Mouse (Mus musculus): ENCODE measurements around the gene Vmo1. TPM values are rescaled to one million over a fixed set of nuclear protein-coding genes. Genes with fewer than 3 reads are reported as not detected.

The Vmo1 gene
- polyA plus RNA-seq, 1 experiment from 2014 or later, result 0.15 TPM

- Histone ChIP-seq H3K9me3 (ENCODE audit: control insufficient read depth, low read length) (no peaks in the 10 kb centered on the region), H3K4me3 (ENCODE audit: low read depth, low read length) (no peak overlapping the region), H3K4me1 (replicated peaks; ENCODE audit: control insufficient read depth, insufficient read depth) (no peaks in the 10 kb centered on the region), H3K27me3 (ENCODE audit: control insufficient read depth, insufficient read depth, low read length) (no peaks in the 10 kb centered on the region), H3K27ac (replicated peaks) (no peak overlapping the region), H3K36me3 (ENCODE audit: control insufficient read depth, insufficient read depth, low read length) (no peaks in the 10 kb centered on the region), H3K4me2 (replicated peaks; ENCODE audit: low read depth) (no peak overlapping the region), H3K9ac (ENCODE audit: low read length) (no peak overlapping the region)
- TF ChIP-seq CTCF (IDR thresholded peaks at IDR 0.05; ENCODE audit: low read depth) (no peak), EP300 (optimal IDR thresholded peaks at IDR 0.05) (no peak)
- ATAC-seq (ENCODE audit: low FRiP score, low TSS enrichment), result no peak
- WGBS, result 69% methylated on average over 1 of the region's 1 CpGs
- no peak for DNase-seq (ENCODE audit: low spot score)
These were observed 4.0 kb upstream of the Vmo1 start for GRCm38 (mm10) chr11:70518436-70518835.

- H3K27me3 ChIP-seq (ENCODE audit: control insufficient read depth, insufficient read depth, low read length), result no peaks in the 10 kb centered on the region
- no peak overlapping the region for H3K27ac ChIP-seq (replicated peaks)
- no peaks in the 10 kb centered on the region for H3K9me3 ChIP-seq (ENCODE audit: control insufficient read depth, low read length)
- WGBS, result 28% methylated on average over 2 of the region's 2 CpGs
- H3K4me3 ChIP-seq (ENCODE audit: low read depth, low read length), result no peak overlapping the region
- DNase-seq (ENCODE audit: low spot score), result no peak
- ATAC-seq (ENCODE audit: low FRiP score, low TSS enrichment), result no peak
- no peak for TF ChIP-seq EP300 (optimal IDR thresholded peaks at IDR 0.05)
- peak; percentile 85 for TF ChIP-seq CTCF (IDR thresholded peaks at IDR 0.05; ENCODE audit: low read depth)
- H3K9ac ChIP-seq (ENCODE audit: low read length), result no peak overlapping the region
- no peaks in the 10 kb centered on the region for H3K36me3 ChIP-seq (ENCODE audit: control insufficient read depth, insufficient read depth, low read length)
- H3K4me2 ChIP-seq (replicated peaks; ENCODE audit: low read depth), result no peak overlapping the region
- H3K4me1 ChIP-seq (replicated peaks; ENCODE audit: control insufficient read depth, insufficient read depth), result no peaks in the 10 kb centered on the region
These were observed 1.9 kb upstream of the Vmo1 start for GRCm38 (mm10) chr11:70516352-70516751.

DNA sequence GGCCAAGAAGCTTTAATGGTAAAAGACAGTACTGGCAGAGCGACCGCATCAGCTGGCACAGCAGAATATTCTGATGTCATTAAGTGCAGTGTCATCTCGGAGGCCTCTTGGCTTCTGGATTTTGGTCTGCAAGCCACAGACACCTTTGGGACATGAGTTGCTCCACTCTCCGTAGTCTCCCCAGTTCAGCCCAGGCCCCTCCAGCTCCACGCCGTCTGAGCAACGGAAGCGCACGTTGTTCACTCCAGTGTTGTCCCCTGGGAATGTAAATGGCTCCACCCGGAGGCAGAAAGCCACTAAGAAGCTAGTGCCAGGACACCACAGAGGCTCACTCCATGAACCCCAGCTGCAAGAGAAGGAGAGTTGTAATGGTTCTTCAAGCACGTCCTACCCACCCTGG is 896 bp downstream of the Vmo1 start:
- 57% methylated on average over 11 of the region's 11 CpGs for WGBS
- TF ChIP-seq CTCF (IDR thresholded peaks at IDR 0.05; ENCODE audit: low read depth) (peak; percentile 23; the same call in 1 of the 2 replicates), EP300 (optimal IDR thresholded peaks at IDR 0.05) (no peak)
- Histone ChIP-seq H3K36me3 (ENCODE audit: control insufficient read depth, insufficient read depth, low read length) (no peaks in the 10 kb centered on the region), H3K4me3 (ENCODE audit: low read depth, low read length) (no peak overlapping the region), H3K9ac (ENCODE audit: low read length) (no peak overlapping the region), H3K27ac (replicated peaks) (no peak overlapping the region), H3K9me3 (ENCODE audit: control insufficient read depth, low read length) (no peaks in the 10 kb centered on the region), H3K4me1 (replicated peaks; ENCODE audit: control insufficient read depth, insufficient read depth) (no peaks in the 10 kb centered on the region), H3K27me3 (ENCODE audit: control insufficient read depth, insufficient read depth, low read length) (no peaks in the 10 kb centered on the region), H3K4me2 (replicated peaks; ENCODE audit: low read depth) (no peak overlapping the region)
- DNase-seq (ENCODE audit: low spot score) (no peak), ATAC-seq (ENCODE audit: low FRiP score, low TSS enrichment) (no peak)

DNA sequence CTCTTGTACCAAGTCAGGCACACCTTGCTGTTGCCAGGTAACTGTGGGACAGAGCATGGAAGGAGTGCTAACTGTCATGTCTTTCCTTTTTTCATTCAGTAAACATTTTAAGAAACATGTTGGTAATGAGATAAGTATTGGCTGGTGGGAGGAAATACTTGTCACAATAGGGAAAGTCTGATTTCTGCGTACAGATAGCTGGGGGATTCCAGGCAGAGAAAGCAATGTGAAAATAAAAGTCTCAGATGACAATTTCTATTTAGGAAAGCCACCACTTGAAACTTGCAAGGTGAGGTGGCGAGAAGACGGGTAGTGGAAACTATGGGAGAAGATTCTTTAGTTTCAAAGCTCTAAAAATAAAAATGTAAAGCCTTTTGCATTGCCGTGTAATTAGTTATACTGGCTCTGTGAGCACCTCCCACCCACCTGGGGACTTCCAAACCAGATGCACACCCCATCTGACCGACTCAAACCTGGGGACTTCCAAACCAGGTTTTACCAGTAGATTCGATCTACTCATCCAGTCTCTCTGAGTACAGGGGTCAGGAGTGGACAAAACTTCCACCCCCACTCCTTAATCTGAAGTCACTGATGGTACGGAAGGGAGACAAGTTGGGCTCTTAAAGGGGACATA is 1.6 kb downstream of the Vmo1 start:
- no peaks in the 10 kb centered on the region for H3K36me3 ChIP-seq (ENCODE audit: control insufficient read depth, insufficient read depth, low read length)
- DNase-seq (ENCODE audit: low spot score), result no peak
- no peak for ATAC-seq (ENCODE audit: low FRiP score, low TSS enrichment)
- no peaks in the 10 kb centered on the region for H3K27me3 ChIP-seq (ENCODE audit: control insufficient read depth, insufficient read depth, low read length)
- no peak overlapping the region for H3K4me2 ChIP-seq (replicated peaks; ENCODE audit: low read depth)
- no peaks in the 10 kb centered on the region for H3K4me1 ChIP-seq (replicated peaks; ENCODE audit: control insufficient read depth, insufficient read depth)
- 77% methylated on average over 7 of the region's 7 CpGs for WGBS
- no peak overlapping the region for H3K9ac ChIP-seq (ENCODE audit: low read length)
- TF ChIP-seq CTCF (IDR thresholded peaks at IDR 0.05; ENCODE audit: low read depth) (no peak), EP300 (optimal IDR thresholded peaks at IDR 0.05) (no peak)
- H3K4me3 ChIP-seq (ENCODE audit: low read depth, low read length), result no peak overlapping the region
- H3K9me3 ChIP-seq (ENCODE audit: control insufficient read depth, low read length), result no peaks in the 10 kb centered on the region
- H3K27ac ChIP-seq (replicated peaks), result no peak overlapping the region

- TF ChIP-seq CTCF (IDR thresholded peaks at IDR 0.05; ENCODE audit: low read depth) (no peak), EP300 (optimal IDR thresholded peaks at IDR 0.05) (no peak)
- Histone ChIP-seq H3K9ac (ENCODE audit: low read length) (no peak overlapping the region), H3K36me3 (ENCODE audit: control insufficient read depth, insufficient read depth, low read length) (no peaks in the 10 kb centered on the region), H3K4me2 (replicated peaks; ENCODE audit: low read depth) (no peak overlapping the region), H3K27ac (replicated peaks) (no peak overlapping the region), H3K9me3 (ENCODE audit: control insufficient read depth, low read length) (no peaks in the 10 kb centered on the region), H3K27me3 (ENCODE audit: control insufficient read depth, insufficient read depth, low read length) (no peaks in the 10 kb centered on the region), H3K4me3 (ENCODE audit: low read depth, low read length) (no peak overlapping the region), H3K4me1 (replicated peaks; ENCODE audit: control insufficient read depth, insufficient read depth) (no peaks in the 10 kb centered on the region)
- ATAC-seq (ENCODE audit: low FRiP score, low TSS enrichment) (no peak), DNase-seq (ENCODE audit: low spot score) (no peak)
- 92% methylated on average over 7 of the region's 7 CpGs for WGBS
These were observed 2.6 kb downstream of the Vmo1 start for GRCm38 (mm10) chr11:70511825-70512224.

- no peak for DNase-seq (ENCODE audit: low spot score)
- no peak for TF ChIP-seq EP300 (optimal IDR thresholded peaks at IDR 0.05)
- no peak for TF ChIP-seq CTCF (IDR thresholded peaks at IDR 0.05; ENCODE audit: low read depth)
- ATAC-seq (ENCODE audit: low FRiP score, low TSS enrichment), result no peak
- Histone ChIP-seq H3K36me3 (ENCODE audit: control insufficient read depth, insufficient read depth, low read length) (no peaks in the 10 kb centered on the region), H3K9ac (ENCODE audit: low read length) (no peak overlapping the region), H3K27me3 (ENCODE audit: control insufficient read depth, insufficient read depth, low read length) (no peaks in the 10 kb centered on the region), H3K4me1 (replicated peaks; ENCODE audit: control insufficient read depth, insufficient read depth) (no peaks in the 10 kb centered on the region), H3K9me3 (ENCODE audit: control insufficient read depth, low read length) (no peaks in the 10 kb centered on the region), H3K4me2 (replicated peaks; ENCODE audit: low read depth) (no peak overlapping the region), H3K27ac (replicated peaks) (no peak overlapping the region), H3K4me3 (ENCODE audit: low read depth, low read length) (no peak overlapping the region)
- WGBS, result 53% methylated on average over 2 of the region's 2 CpGs
These were observed 3.2 kb downstream of the Vmo1 start for GRCm38 (mm10) chr11:70511242-70511641.

Data from stomach, postnatal 0 days (tissue).